Mouse (Mus musculus) layer of hippocampus, adult 9-11 months (tissue): Measurements from ENCODE around the gene Gm42742.

Experiments used
- DNase-seq: peaks from one replicate; pipeline ENCODE4 v3.0.0; 2022

Gene Gm42742

GRCm38 (mm10) chr7:127020901-127021562 lies at the start of gene Gm42742, which contains the start of gene Prrt2:
Gene Gm42742 (minus strand): TSS chr7:127021097.
Gene Prrt2 (minus strand): TSS chr7:127021211.
- DNase-seq: peak; percentile 78

GRCm38 (mm10) chr7:127066317-127066716 lies 45.4 kb upstream of the Gm42742 start:
- DNase-seq: no peak

GRCm38 (mm10) chr7:127065538-127065937 lies 44.6 kb upstream of the Gm42742 start:
- DNase-seq: no peak

GRCm38 (mm10) chr7:127055026-127055585 lies 34.2 kb upstream of the Gm42742 start:
- DNase-seq: no peak

- DNase-seq: peak; percentile 82
Observed at GRCm38 (mm10) chr7:127041851-127042672, 21.2 kb upstream of the Gm42742 start, which contains the start of gene Kif22. Gene Kif22 (minus strand): TSS chr7:127042471.

- DNase-seq: no peak
Observed at GRCm38 (mm10) chr7:127031244-127031643, 10.3 kb upstream of the Gm42742 start.

- no peak for DNase-seq
Observed at GRCm38 (mm10) chr7:127030172-127030571, 9.3 kb upstream of the Gm42742 start.

- no peak for DNase-seq
Observed at GRCm38 (mm10) chr7:127027885-127028284, 7.0 kb upstream of the Gm42742 start.

- peak; percentile 99 for DNase-seq
Observed at GRCm38 (mm10) chr7:127026984-127027726, 6.3 kb upstream of the Gm42742 start, which contains the start of gene Maz. Gene Maz (minus strand): TSS chr7:127027037.

GRCm38 (mm10) chr7:127026616-127026983 lies 5.7 kb upstream of the Gm42742 start:
- DNase-seq: no peak

GRCm38 (mm10) chr7:127026161-127026600 lies 5.3 kb upstream of the Gm42742 start:
- DNase-seq: no peak

- no peak for DNase-seq
Observed at GRCm38 (mm10) chr7:127025556-127026160, 4.8 kb upstream of the Gm42742 start.

- peak; percentile 86 for DNase-seq
Observed at GRCm38 (mm10) chr7:127024755-127025555, 4.1 kb upstream of the Gm42742 start.

- no peak for DNase-seq
Observed at GRCm38 (mm10) chr7:127023896-127024690, 3.2 kb upstream of the Gm42742 start.

GRCm38 (mm10) chr7:127023272-127023691 lies 2.4 kb upstream of the Gm42742 start:
- no peak for DNase-seq

GRCm38 (mm10) chr7:127022528-127023271 lies 1.8 kb upstream of the Gm42742 start:
- DNase-seq: no peak

- no peak for DNase-seq
Observed at GRCm38 (mm10) chr7:127021563-127022527, 948 bp upstream of the Gm42742 start.

GRCm38 (mm10) chr7:127020491-127020890 lies 406 bp downstream of the Gm42742 start:
- DNase-seq: no peak

GRCm38 (mm10) chr7:127020031-127020430 lies 866 bp downstream of the Gm42742 start:
- DNase-seq: no peak
